Mouse (Mus musculus) thymus, adult 2 months (tissue): ENCODE results near the gene Tnnt2.

Experiments used
- CTCF ChIP-seq: fragments of 200-500 bp; IDR thresholded peaks from 2 replicates; pipeline ENCODE4 v1.5.1; 2012; ENCODE audit warnings: mild to moderate bottlenecking, control low read depth, low read length, moderate library complexity, borderline replicate concordance; ENCODE audit not compliant: control insufficient read depth, poor library complexity, insufficient read depth; ENCODE audit errors: extremely low read depth
- POLR2A ChIP-seq: fragments of 200-500 bp; IDR thresholded peaks from 2 replicates; pipeline ENCODE4 v1.6.1; 2012; ENCODE audit warnings: mild to moderate bottlenecking, low read length, control low read depth, moderate library complexity; ENCODE audit not compliant: control insufficient read depth, poor library complexity, insufficient read depth; ENCODE audit errors: extremely low read depth

DNA sequence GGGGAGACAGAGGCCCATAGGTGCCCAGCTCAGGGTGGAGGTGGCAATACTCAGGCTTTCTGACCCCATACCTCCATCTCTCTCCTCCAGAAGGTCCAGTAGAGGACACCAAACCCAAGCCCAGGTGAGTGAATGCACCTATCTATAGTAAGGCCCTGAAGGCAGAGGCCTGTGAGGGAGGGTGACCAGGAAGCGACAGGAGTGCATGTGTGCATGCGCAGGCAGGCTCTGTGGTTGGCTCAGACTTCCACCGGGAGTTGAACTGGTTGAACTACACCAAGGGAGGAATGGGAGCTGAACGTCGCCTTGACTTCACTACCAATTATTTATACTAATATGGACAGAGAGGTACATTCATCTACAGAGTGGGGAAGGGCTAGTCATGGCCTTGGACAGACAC lies 10.5 kb downstream of the Tnnt2 start:
- TF ChIP-seq CTCF (no peak), POLR2A (no peak)
